Mouse (Mus musculus): Measurements from ENCODE around the gene Cpox. TPM values are rescaled to one million over a fixed set of nuclear protein-coding genes. Genes with fewer than 3 reads are reported as not detected.
A peak's percentile ranks its signal among the peaks of the same experiment; 100 is the strongest.

Gene Cpox
- total RNA-seq, 2 experiments from 2014 or later = 21.9 to 23.4 TPM

DNA sequence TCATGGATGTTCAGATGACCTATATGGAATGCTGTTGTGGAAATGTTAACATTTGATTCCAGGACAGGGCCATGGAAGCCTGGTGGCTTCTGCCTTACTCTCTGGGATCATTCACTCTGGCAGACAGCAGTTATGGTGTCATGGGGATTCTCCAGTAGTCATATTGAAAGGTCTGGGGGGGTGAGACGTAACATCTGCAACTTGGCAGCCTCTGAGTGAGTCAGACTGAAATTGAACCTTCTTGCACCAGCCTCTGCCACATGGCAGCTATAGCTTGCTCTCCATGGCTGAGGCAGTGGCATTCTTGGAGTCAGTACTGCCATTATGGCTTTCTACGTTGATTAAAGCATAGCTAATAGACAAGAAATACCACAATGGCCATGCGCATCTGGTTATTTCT, 26.7 kb downstream of the Cpox start:
- ATAC-seq (replicated peaks; ENCODE audit: poor library complexity, severe bottlenecking) = no peak

DNA sequence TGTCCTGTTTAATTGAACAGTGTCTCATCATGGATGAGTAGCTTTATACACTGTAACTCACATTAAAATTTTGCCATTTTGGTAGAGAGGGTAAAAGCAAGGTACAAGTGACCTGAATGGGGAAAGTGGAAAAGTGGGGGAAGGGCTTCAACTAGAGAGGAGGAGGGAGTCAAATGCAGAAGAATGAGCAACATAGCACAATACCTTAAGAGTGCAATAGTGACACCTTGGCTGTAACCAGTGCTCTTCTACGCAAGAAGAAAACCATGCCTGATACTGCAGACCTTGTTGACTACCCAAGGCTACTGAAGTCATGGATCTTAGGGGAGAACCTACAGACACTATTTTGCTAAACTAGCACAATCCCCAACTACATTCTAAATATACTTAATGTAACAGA, 27.2 kb downstream of the Cpox start:
- ATAC-seq (replicated peaks; ENCODE audit: poor library complexity, severe bottlenecking) = no peak

DNA sequence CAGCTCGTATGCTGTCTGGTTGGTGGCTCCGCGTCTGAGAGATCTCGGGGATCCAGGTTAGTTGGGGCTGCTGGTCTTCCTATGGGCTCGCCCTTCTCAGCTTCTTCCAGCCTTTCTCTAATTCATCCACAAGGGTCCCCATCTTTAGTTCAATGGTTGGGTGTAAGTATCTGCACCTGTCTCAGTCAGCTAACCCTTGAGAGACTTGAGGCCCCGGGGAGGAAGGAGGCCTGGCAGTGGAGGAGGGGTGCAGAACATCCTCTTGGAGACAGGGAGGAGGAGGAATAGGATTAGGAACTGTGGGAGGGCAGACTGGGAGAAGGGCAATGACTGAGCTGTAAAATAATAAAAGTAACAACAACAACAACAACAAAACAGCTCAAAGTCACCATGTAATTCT, 30.1 kb downstream of the Cpox start:
- no peak for ATAC-seq (replicated peaks; ENCODE audit: poor library complexity, severe bottlenecking)

DNA sequence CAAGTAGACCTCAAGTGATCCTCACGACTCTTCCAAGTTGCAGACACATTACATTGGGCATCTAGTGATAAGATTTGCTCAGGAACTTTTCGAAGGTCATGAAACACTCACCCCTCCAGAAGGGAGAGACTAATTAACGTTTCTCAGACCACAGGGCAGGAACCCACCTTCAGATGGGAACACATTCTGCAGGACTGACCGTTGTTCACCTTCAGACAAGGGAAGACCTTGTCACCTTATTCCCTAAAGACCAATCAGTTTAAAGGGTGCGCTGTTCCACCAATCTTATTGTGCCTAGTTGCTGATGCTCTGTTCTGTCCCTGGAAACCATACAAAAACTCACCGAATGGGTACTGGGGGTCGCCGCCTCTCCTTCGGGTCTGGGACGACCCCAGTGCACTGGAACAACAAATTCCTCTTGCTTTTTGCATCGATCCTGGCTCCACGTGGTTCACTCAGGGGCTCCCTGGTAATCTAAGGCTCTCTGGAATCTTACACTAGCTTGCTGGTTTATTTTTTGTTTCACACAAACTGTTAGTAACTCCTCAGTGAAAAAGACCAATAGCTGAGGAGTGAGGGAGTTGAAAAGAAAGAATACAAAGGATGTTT, 30.8 kb downstream of the Cpox start:
- ATAC-seq (replicated peaks; ENCODE audit: poor library complexity, severe bottlenecking) = no peak

DNA sequence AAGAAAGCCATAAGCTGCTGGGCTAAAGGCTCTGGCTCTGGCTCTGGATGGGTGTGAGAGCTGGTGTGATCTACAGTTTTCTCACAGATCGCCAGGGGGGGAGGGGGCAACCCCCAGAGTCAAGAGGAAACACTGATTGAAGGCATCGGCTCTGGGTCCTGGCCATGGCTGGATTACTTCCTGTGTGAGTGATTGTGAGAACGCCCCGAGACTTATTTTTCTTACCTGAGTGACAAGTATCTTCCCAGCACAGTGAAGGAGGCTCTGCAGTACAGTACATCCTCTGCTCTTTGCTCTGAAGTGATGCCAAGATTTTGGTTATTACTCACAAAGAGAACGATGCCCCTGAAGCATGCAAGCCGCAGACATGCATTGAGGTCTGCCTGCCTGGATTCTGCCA, 31.7 kb downstream of the Cpox start:
- no peak for ATAC-seq (replicated peaks; ENCODE audit: poor library complexity, severe bottlenecking)

DNA sequence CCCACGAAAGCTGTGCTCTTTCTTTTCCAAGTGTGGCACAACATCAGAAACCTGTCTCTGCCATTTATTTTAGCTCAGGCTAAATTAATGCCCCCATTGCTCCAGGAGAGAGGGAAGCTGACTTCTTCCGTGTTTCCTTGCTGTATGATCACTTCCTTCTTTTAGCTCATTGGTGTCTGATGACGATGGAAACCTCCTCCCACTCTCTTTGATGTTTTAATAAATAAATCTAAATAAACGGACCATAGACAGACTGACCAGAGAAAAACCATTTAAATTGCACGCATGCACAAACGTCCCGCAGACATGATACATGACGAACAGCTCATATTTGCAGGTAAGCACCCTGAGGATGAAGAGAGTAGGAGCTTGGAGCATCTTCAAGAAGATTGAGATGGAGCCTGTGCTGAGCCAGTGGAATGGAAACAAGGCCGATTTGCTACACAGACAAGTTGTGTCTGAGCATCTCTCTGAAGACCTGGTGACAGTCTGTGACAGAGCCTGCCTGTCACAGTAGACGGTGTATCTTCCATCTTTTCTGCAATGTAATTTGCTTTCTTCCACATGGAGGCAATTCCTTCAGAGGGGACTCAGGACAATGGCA, 32.3 kb downstream of the Cpox start:
- ATAC-seq (replicated peaks; ENCODE audit: poor library complexity, severe bottlenecking) = peak; percentile 82

DNA sequence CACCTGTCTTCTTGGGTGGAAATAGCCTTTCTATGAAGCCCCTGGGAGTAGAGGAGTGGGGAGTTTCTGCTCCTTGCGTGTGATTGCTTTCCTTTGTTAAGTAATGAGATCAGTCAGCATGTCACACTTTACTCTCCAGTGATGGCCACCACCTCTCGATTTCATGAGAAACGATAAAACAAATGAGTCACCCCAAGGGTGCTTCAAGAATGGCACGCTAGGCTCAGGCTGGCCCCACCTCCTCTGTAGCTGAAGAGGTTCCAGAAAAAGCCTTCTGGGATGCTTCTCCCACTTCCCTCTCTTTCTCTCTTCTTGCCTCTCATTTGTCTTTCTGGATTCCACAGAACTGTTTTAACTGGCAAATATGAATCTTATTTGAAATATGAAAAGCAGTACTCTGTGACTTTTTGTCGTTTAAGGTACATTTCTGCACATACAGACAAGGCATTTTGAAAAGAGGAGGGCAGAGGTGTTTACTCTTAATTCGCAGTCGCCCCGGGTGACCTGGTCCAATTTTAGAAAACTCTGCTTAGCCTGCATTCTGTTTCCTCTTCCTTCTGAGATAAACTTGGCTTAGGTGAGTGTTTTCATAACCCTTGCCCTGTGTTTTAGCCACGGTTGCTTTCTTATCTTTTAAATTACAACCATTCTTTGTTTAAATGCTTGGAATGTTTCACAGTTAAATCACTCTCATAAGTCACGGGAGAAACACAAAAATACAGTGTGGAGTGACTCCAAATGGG, 33.5 kb downstream of the Cpox start:
- no peak for ATAC-seq (replicated peaks; ENCODE audit: poor library complexity, severe bottlenecking)

DNA sequence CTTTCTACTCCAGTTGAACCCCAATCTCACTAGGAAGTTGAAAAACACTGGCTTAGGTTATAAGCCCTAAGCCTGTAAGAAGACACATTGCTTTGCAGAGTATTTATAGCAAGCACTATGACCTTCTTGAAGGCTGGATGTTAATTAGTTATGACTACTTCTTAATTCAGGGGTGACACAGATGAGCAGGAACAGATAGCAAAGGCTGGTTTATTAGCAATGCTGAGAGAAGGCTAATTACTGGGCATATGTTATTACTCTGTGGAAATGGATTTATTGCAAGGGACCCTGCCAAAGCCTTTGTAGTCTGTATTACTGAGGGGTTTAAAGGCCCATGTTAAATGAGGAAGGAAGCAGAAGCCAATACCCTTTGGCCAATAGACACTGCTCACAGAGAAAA, 34.9 kb downstream of the Cpox start:
- ATAC-seq (replicated peaks; ENCODE audit: poor library complexity, severe bottlenecking) = 0 out of 2 replicates have a peak, but pooled peaks have one; percentile 12

DNA sequence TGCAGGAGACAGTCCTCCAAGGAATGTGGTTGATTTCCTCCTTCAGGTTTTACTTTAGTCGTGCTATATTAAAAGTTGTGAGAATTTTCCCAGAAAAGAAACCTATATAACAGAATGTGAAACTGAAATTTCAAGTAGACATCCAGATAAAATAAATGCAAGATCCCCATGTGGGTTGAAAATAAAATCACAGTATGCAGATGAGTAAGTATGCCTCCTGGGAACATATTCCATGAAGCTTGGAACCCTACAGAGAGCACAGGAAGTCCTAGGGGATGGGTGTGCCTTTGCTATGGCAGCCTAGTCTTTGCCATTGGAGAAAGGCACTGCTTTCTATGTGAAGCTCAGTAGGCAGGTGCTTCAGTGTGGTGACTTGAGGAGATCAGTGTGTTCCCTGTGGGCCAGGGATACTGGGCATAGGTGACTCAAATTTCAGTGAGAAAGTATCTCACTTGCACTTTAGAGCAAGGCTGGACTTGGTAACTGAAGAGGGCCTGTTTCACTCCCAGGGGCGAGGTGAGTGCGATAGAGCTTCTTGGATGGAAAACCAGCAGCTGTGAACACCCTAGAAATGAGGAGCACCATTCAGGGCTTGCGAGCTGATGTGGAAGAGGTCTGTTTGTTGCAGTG, 37.3 kb downstream of the Cpox start:
- ATAC-seq (replicated peaks; ENCODE audit: poor library complexity, severe bottlenecking) = no peak

DNA sequence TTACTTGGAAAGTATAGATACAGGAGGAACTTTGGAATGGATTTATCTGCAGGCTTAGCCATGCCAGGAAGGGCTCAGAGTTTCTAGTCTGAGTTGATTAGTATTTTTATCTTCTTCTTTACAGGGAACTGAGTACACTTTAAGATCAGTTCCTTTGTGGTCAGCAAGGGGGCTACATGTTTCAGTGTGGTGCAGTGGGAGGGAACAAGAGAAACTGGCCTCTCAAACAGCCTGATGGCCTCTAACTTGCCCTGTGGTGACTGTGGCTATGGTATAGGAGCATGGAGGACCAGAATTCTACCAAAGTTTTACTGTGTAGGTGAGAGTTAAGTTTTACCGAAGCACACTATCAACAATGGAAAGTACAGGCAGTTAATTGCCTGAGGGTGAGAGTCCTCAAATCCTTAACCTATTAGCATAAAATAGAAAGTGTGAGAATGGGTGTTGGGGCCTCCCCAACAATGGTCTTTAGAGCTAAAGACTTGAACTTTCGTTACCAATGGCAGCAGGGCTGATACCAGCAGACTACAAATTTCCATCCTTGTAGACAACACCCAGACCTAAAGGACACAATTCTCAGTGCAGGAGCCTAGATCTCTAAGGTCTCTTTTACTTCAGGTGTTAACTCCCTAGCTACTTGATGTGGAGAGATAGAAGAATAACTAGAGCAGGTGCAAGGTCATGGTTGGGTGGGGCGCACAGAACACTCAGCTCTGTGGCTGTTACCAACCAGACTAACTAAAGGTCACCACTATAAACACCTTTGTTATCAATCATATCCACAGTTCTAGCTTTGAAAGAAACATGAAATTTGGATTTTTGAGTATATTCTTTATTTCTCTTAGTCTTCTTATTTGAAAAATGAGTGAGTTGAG, 38.7 kb downstream of the Cpox start:
- ATAC-seq (replicated peaks; ENCODE audit: poor library complexity, severe bottlenecking) = peak; percentile 85

DNA sequence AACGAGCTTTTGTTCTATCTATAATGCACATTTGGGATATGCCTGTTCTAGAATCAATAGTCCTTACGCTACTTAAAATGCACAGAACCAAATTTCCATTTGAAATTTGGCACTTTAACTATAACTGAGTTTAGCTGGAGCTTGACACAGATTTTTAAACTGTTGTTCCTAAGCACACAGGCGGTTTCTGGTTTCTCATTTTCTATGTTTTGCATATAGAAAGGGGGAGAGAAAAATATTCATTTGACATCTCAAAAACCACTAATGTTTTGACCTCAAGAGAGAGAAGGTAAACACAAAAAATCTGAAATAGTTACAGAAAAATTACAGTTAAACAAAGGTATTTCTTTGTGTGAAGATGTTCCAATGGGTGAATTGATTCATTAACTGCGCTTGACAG, 39.4 kb downstream of the Cpox start:
- ATAC-seq (replicated peaks; ENCODE audit: poor library complexity, severe bottlenecking) = no peak

DNA sequence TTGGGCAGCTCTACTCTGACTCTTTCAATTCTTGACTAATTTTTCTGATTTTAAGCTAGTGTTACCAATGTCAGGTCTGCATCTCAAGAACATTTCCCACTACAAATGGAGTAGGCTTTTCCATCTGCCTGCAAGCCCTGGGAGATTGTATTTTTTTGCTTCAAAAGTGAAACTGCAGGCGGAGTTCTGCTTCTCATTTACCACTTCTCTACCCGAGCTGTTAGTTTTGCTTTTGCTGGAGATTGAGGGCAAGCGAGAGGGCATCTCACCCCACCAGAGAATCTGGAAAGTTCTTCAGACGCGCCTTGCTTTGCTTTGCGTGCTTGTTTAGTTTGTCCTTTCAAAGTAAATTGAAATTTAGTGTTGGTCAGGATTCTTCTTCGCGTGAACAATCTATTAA, 42.1 kb downstream of the Cpox start:
- peak; percentile 89 for ATAC-seq (replicated peaks; ENCODE audit: poor library complexity, severe bottlenecking)

DNA sequence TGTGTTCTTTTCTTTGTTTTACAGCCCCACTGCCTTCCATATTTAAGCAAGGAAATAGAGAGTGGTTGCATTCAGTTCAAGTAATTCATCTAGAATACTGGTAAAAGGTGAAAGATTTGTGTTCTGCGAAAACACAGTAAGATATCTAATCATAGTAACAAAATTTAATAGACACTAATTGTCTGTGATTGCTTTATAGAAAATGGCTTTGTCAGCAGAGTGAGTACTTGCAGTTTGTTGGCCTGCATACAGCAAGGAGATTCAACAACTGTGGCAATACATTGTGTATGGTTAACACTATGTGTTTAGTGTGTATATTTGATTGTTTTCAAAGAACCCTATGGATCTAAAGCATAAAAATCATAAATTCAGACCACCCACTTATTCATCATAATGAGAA, 43.0 kb downstream of the Cpox start:
- no peak for ATAC-seq (replicated peaks; ENCODE audit: poor library complexity, severe bottlenecking)

DNA sequence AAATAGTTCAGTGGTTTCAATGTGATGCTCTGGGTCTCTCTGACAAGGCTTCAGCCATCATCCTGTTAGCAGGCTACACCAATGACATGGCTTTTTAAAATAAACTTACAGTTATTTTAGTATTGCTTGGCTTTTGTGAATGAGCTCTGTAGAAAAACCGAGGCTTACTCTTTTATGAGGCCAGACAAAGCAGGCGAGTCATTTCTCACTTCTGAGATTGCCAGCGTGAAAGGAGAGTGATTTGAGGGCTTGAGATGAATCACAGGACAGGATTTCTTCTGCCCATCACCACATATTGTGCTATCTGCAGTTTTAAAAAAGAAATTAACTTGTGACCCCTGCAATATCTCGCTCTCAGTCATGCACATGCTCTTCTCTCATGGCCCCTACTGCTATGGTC, 44.9 kb downstream of the Cpox start:
- ATAC-seq (replicated peaks; ENCODE audit: poor library complexity, severe bottlenecking) = no peak

DNA sequence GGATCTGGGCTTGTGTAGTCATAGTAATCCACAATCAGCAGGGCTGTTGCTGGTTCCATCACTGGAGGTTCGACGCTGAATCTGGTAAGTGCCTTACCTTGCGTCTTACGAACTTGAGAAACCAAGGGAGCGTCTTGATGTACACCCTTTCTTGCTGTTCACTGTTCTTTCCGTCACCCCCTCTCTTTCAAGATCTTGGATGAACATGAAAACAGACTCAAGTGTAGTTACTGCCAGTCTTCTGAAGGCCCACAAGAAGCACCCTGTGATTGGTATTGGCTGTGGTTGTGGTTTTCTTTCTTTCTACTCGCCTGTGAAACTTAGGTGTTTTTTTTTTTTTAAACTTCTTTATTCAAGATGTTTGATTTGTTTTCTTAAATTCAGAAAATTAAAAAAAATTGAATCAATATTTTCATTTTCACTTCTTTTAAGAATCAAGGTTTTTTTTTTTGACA, 48.6 kb downstream of the Cpox start, which contains the start of gene Gpr15:
TSS of gene Gpr15 (minus strand) at position 405 of the 455 bp plus-strand sequence.
- ATAC-seq (replicated peaks; ENCODE audit: poor library complexity, severe bottlenecking) = no peak

DNA sequence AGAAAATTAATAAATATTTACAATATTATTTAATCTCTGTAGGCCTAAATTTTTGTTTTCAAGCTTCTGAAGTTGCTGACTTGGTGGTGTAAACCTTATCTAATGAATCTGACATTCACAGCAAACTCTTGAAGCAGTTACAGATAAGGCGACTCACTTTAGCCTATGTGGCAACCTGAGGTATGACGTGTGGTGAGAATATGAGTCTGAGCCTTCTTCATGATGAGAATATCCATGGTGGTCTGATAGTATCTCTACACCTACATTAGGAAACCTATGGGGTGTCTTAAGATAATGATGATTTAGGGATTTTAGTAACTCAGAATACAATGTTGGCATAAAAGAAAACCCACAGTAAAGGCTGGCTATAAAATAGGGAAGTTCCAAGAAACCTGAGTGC, 52.2 kb downstream of the Cpox start:
- peak; percentile 36; the same call in 1 of the 2 replicates for ATAC-seq (replicated peaks; ENCODE audit: poor library complexity, severe bottlenecking)

DNA sequence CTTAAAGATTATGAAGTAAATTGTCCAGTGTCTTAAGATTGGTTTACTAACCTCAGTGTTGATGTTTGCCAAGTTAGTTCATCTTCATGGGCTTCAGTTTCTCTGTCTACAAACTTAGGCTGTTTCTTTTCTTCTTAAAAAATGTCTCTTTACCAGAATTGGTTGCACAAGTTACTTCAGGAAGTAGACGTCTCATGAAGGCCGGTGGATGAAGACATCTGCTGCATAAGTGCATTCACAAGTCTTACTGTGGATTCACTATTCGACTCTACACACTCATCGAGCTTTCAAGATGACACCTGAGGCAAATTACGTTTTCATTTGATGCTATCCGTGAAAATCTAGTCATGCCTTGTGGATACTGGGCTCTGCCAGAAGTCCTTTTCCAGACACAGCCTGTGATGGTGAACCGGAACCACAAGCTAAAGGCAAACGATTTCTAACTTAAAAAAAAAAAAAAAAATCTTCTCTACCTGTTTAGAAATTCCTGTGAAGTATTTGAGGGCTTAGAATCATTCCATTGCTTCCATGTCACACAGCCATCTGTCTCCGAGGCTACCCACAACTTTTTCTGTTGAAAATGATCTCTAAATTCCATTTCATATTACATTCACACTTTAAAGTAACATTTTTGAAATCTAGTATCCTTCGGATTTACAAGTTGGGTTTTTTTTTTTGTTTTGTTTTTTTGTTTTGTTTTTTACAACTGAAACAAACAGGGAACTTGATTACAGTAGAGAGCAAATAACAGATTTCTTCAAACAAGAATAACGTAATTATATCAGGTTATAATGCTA, 56.8 kb downstream of the Cpox start:
- ATAC-seq (replicated peaks; ENCODE audit: poor library complexity, severe bottlenecking) = peak; percentile 18; the same call in 1 of the 2 replicates

DNA sequence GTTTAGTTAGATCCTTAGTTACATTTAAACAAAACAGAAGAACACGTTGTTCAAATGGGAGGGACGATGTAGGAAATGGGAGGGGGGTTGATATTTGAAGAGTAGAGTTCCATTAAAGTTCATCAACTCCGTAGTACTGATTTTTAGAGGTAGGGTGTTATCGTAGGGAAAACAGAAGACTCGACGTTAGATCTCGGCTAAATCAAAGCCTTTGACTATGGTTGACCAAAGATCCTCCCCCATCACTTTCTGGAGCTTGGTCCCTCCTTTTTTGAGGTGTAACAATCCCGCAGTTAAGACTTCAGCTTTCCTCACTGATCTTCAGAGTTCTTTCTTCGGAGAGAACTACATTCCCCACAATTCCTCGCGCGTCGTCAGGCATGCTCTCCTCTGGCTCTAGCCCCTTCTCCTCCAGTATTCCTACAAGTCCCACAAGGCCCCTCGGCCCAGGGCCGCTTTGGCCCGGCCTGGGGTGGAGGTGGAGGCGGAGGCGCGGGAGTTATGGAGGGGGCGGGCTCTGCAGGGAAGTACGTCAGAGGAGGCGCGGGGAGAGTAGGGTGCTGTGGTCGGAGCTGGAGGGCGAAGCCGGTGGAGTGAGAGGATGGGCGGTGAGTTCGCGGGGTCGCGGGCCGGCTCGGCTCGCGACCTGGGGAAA, 57.5 kb downstream of the Cpox start, which contains the start of gene Cldnd1:
TSS of gene Cldnd1 (plus strand) at position 434 of the 655 bp plus-strand sequence.
- ATAC-seq (replicated peaks; ENCODE audit: poor library complexity, severe bottlenecking) = peak; percentile 97

All from granulocyte monocyte progenitor cell, adult 5-6 weeks (primary cell).